Mouse (Mus musculus) embryonic facial prominence, embryonic 12.5 days (tissue): ENCODE measurements around the gene Zfp422. TPM values are rescaled to one million over a fixed set of nuclear protein-coding genes. Genes with fewer than 3 reads are reported as not detected.
"Not testable (repeated sequence)": the region's sequence is repeated elsewhere in the genome, so short reads cannot be mapped to it uniquely, and the experiment has no call there.

ENCODE experiments used
- ATAC-seq: fragments of 200-750 bp; cut with Nextera tagmentation; 2 replicates; pipeline ENCODE4 v1.8.0; 2017; ENCODE audit not compliant: insufficient number of reproducible peaks, insufficient read depth, low FRiP score, low TSS enrichment
- H3K27ac ChIP-seq: fragments of 300-500 bp; sonication (generic); 2 replicates; pipeline ENCODE4 v1.5.1; 2016; ENCODE audit warnings: mild to moderate bottlenecking
- H3K27me3 ChIP-seq: fragments of 300-500 bp; sonication (generic); 2 replicates; pipeline ENCODE4 v1.6.1; 2016; ENCODE audit warnings: mild to moderate bottlenecking, moderate library complexity
- H3K36me3 ChIP-seq: fragments of 300-500 bp; sonication (generic); 2 replicates; pipeline ENCODE4 v1.6.1; 2016; ENCODE audit warnings: mild to moderate bottlenecking
- H3K4me1 ChIP-seq: fragments of 300-500 bp; sonication (generic); 2 replicates; pipeline ENCODE4 v1.6.1; 2016
- H3K4me2 ChIP-seq: fragments of 300-500 bp; sonication (generic); replicated peaks from 2 replicates; pipeline ENCODE4 v1.6.1; 2016; ENCODE audit warnings: mild to moderate bottlenecking, moderate library complexity
- H3K4me3 ChIP-seq: fragments of 300-500 bp; sonication (generic); 2 replicates; pipeline ENCODE4 v1.5.1; 2016; ENCODE audit warnings: mild to moderate bottlenecking
- H3K9ac ChIP-seq: fragments of 300-500 bp; sonication (generic); 2 replicates; pipeline ENCODE4 v1.6.1; 2016; ENCODE audit warnings: mild to moderate bottlenecking, moderate library complexity
- H3K9me3 ChIP-seq: fragments of 300-500 bp; sonication (generic); 2 replicates; pipeline ENCODE4 v1.6.1; 2016; ENCODE audit warnings: mild to moderate bottlenecking, moderate library complexity
- WGBS: fragments of 180-500 bp; shearing (Covaris S2); methylation state at CpG from one replicate; pipeline ENCODE4 v1.1.7; 2016; 5-methylcytosine and 5-hydroxymethylcytosine counted together
- microRNA-seq: library from miRNA; unstranded; fragments of <30 nt; microRNA quantifications from one replicate; pipeline ENCODE4, GENCODE M21; 2017
- polyA plus RNA-seq: library from polyadenylated mRNA; unstranded; fragments of >200 nt; fragmentation: Nextera tagmentation; extraction: Ambion mirVana; gene quantifications from 2 replicates; pipeline ENCODE4 v1.2.1, GENCODE M21; 2016

The Zfp422 gene
- polyA plus RNA-seq, 1 experiment from 2014 or later: 265 TPM

DNA sequence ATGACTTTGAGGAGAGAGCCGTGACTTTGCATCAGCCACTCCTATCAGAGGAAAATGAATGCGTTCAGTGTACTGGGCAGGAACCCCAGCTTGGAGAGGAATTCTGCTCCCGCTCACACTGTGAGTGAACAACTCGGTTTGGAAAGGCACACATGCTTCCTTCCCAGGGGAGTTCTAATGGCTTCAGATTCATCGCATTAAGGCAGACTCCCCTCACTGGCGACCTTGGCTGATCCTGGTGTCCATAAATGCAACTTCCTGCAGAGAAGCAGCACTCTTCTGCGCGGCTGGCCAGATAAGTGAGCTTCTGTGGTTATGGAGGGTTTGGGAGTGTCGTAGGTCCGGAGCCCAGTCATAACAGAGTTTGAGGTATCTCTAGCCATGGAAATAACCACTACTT lies 967 bp upstream of the Zfp422 start:
- Histone ChIP-seq H3K9ac (no peak overlapping the region), H3K4me1 (0 out of 2 replicates have a peak, but pooled peaks cover 3% of the 10 kb centered on the region), H3K9me3 (no peaks in the 10 kb centered on the region), H3K36me3 (peaks cover 18% of the 10 kb centered on the region), H3K4me3 (no peak overlapping the region), H3K27ac (no peak overlapping the region), H3K4me2 (no peak overlapping the region), H3K27me3 (no peaks in the 10 kb centered on the region)
- ATAC-seq: no peak
- WGBS: 91% methylated on average over 10 of the region's 10 CpGs

GRCm38 (mm10) chr6:116628095-116628494 lies 704 bp downstream of the Zfp422 start:
- Histone ChIP-seq H3K27me3 (no peaks in the 10 kb centered on the region), H3K4me1 (0 out of 2 replicates have a peak, but pooled peaks cover 3% of the 10 kb centered on the region), H3K36me3 (peaks cover 27% of the 10 kb centered on the region), H3K4me2 (peak overlapping the region; percentile 63), H3K9ac (peak overlapping the region; percentile 96), H3K4me3 (peak overlapping the region; percentile 81), H3K27ac (peak overlapping the region; percentile 86), H3K9me3 (no peaks in the 10 kb centered on the region)
- no peak for ATAC-seq
- WGBS: 17% methylated on average over 9 of the region's 9 CpGs

DNA sequence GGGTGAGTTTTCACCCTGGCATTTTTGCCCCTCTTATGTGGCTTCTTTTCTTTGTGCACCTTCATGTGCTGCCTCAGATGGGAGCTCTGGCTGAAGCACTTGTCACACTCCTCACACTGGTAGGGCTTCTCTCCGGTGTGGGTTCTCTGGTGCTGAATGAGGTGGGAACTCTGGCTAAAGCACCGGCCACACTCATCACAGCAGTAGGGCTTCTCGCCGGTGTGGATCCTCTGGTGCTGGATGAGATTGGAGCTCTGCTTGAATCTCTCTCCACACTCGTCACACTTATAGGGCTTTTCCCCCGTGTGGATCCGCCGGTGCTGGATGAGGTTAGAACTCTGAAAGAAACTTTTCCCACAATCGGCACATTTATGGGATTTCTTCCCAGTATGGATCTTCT lies 2.4 kb downstream of the Zfp422 start:
- not testable (repeated sequence) for H3K27me3 ChIP-seq, H3K4me1 ChIP-seq, H3K4me3 ChIP-seq, H3K4me2 ChIP-seq, H3K9me3 ChIP-seq, H3K27ac ChIP-seq, H3K9ac ChIP-seq, ATAC-seq
- peaks cover 27% of the 10 kb centered on the region for H3K36me3 ChIP-seq
- 95% methylated on average over 9 of the region's 9 CpGs for WGBS

GRCm38 (mm10) chr6:116621318-116622023 lies 7.3 kb downstream of the Zfp422 start:
- Histone ChIP-seq H3K27ac (no peak overlapping the region), H3K9ac (no peak overlapping the region), H3K4me2 (no peak overlapping the region), H3K27me3 (no peaks in the 10 kb centered on the region), H3K4me3 (no peak overlapping the region), H3K9me3 (no peaks in the 10 kb centered on the region), H3K36me3 (peaks cover 20% of the 10 kb centered on the region), H3K4me1 (no peaks in the 10 kb centered on the region)
- no peak for ATAC-seq
- 50% methylated on average over 6 of the region's 8 CpGs for WGBS

DNA sequence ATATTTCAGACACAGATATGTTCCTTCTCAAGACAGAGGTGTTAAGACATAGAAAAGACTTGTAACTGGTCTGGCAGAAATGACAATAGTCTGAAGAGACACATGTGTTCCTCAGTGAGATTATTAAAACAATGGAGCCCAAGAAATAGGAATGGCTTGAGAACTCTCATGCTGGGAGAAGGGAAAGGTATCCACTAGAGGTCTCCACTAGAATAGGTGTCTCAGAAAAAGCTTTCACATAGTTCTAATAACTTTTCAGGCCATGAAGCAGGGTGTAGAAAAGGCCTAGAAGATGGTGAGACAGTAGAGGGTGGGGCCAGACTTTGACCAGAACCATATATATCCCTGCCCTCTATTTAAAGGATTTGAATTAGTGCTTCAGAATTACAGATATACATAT lies 10.7 kb downstream of the Zfp422 start:
- Histone ChIP-seq H3K9me3 (no peaks in the 10 kb centered on the region), H3K9ac (no peak overlapping the region), H3K27me3 (no peaks in the 10 kb centered on the region), H3K4me2 (no peak overlapping the region), H3K4me3 (no peak overlapping the region), H3K27ac (no peak overlapping the region), H3K36me3 (no peaks in the 10 kb centered on the region), H3K4me1 (no peaks in the 10 kb centered on the region)
- ATAC-seq: no peak

DNA sequence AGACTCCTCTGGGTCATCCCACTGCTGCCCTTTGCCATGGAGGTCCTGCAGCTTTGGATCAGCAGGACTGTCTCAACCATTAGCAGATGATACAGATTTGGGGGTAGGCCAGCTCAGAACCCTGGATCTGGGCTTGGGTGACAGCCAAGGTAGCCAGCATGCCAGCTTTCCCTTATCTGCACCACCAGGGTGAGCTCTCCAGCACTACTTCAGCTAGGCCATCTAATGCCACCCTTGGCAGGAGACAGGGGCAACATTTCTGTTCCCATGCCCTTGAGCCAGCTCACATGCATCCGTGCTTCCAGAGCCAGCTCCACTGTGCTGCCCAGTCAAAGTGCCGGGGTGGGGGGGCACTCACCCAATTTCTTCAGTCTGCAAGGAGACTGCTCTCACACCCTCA lies 13.1 kb downstream of the Zfp422 start:
- Histone ChIP-seq H3K36me3 (no peaks in the 10 kb centered on the region), H3K27ac (no peak overlapping the region), H3K4me2 (no peak overlapping the region), H3K27me3 (no peaks in the 10 kb centered on the region), H3K9me3 (no peaks in the 10 kb centered on the region), H3K4me1 (no peaks in the 10 kb centered on the region), H3K9ac (no peak overlapping the region), H3K4me3 (no peak overlapping the region)
- WGBS: 95% methylated on average over 2 of the region's 2 CpGs
- no peak for ATAC-seq

DNA sequence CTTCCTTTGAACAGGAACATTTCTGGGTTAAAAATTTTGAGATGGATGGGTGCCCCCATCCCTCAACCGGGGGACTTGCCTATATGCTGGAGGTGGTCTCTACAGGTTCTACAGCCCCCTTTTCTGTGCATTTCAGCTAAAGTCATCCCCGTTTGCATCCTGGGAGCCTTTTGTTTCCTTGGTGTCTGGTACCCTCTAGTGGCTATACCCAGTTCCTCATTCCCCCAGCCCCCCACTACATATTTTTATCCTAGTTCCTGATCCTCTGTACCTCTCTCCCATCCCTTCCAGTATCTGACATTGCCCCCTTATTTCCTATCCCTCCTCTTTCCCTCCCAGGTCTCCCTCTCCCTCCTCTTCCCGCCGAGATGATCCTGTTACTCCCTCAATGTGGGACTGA lies 21.6 kb downstream of the Zfp422 start:
- H3K4me1 ChIP-seq: no peaks in the 10 kb centered on the region
- 53% methylated on average over 4 of the region's 4 CpGs for WGBS
- no peaks in the 10 kb centered on the region for H3K9me3 ChIP-seq
- ATAC-seq: no peak
- no peaks in the 10 kb centered on the region for H3K27me3 ChIP-seq
- no peak overlapping the region for H3K9ac ChIP-seq
- H3K4me2 ChIP-seq: no peak overlapping the region
- no peak overlapping the region for H3K4me3 ChIP-seq
- no peaks in the 10 kb centered on the region for H3K36me3 ChIP-seq
- H3K27ac ChIP-seq: no peak overlapping the region

- H3K9me3 ChIP-seq, H3K27me3 ChIP-seq, H3K4me3 ChIP-seq, H3K36me3 ChIP-seq, H3K4me1 ChIP-seq, ATAC-seq, H3K9ac ChIP-seq, H3K27ac ChIP-seq, H3K4me2 ChIP-seq: not testable (repeated sequence)
Measured at GRCm38 (mm10) chr6:116600969-116601368, 27.8 kb downstream of the Zfp422 start.

DNA sequence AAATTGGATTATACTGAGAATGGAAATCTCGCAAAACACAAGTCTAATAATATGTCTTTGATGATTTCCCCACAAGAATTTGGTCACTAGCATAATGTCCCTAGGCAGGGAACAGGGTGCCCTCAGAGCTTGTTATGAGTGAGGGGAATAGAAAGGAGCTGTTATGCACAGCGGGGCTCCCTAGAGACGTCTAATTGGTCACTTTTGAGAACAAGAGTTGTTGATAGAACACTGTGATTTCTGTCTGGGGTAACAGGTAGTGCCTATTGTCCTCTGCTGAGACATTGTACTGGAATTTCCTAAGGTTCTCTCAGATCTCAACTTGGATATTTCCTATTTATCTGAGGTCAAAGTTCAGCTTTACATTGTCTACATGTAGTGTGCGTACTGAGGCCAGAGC lies 44.7 kb downstream of the Zfp422 start, which contains the start of gene Olfr215:
TSS of gene Olfr215 (minus strand) at position 101 of the 400 bp plus-strand sequence.
- H3K4me1 ChIP-seq: no peaks in the 10 kb centered on the region
- H3K4me2 ChIP-seq: no peak within 1 kb of the TSS
- H3K9me3 ChIP-seq: no peaks in the 10 kb centered on the region
- ATAC-seq: no peak
- WGBS: 68% methylated on average over 4 of the region's 4 CpGs
- no peak within 1 kb of the TSS for H3K4me3 ChIP-seq
- H3K36me3 ChIP-seq: no peaks in the 10 kb centered on the region
- no peaks in the 10 kb centered on the region; the same call in 1 of the 2 replicates for H3K27me3 ChIP-seq
- H3K9ac ChIP-seq: no peak within 1 kb of the TSS
- H3K27ac ChIP-seq: no peak within 1 kb of the TSS

Small RNA genes lying within 50 kb of the gene (microRNA-seq; reads per million reads assigned to microRNA genes)
- gene Mir7043: 0.91 reads per million

Other genes with a start within 250 kb of the Zfp422 start
- 0.92 and 0.95 TPM in 2 replicates for gene Alox5, start 167.8 kb downstream of the Zfp422 start, polyA plus RNA-seq
- gene Olfr211, start 139.9 kb downstream of the Zfp422 start, polyA plus RNA-seq: not detected in 2 replicates
- not detected in 2 replicates for gene Olfr212, start 122.5 kb downstream of the Zfp422 start, polyA plus RNA-seq
- gene Olfr213, start 90.5 kb downstream of the Zfp422 start, polyA plus RNA-seq: not detected in 2 replicates
- gene Gm5580, start 77.9 kb downstream of the Zfp422 start, polyA plus RNA-seq: 0.52 and 0.60 TPM in 2 replicates
- not detected in 2 replicates for gene Olfr214, start 74.8 kb downstream of the Zfp422 start, polyA plus RNA-seq
- gene Olfr215, start 44.8 kb downstream of the Zfp422 start, polyA plus RNA-seq: not detected in 2 replicates
- gene Depp1, start 21.6 kb upstream of the Zfp422 start, polyA plus RNA-seq: 12.6 and 16.9 TPM in 2 replicates
- 14.4 and 14.7 TPM in 2 replicates for gene Rassf4, start 45.0 kb upstream of the Zfp422 start, polyA plus RNA-seq
- 0.09 and 0.10 TPM in 2 replicates for gene Tmem72, start 87.9 kb upstream of the Zfp422 start, polyA plus RNA-seq